Mouse (Mus musculus): ENCODE measurements around the gene Myl6. TPM values are rescaled to one million over a fixed set of nuclear protein-coding genes. Genes with fewer than 3 reads are reported as not detected.

The Myl6 gene
- polyA plus RNA-seq, 1 experiment: 642 TPM

- Histone ChIP-seq H3K27ac (ENCODE audit: insufficient read depth, low read length) (peak overlapping the region; percentile 70), H3K4me1 (ENCODE audit: control insufficient read depth, insufficient read depth, low read length) (no peaks in the 10 kb centered on the region), H3K36me3 (ENCODE audit: control insufficient read depth, insufficient read depth, low read length, poor library complexity, severe bottlenecking) (0 out of 2 replicates have a peak, but pooled peaks cover 2% of the 10 kb centered on the region), H3K27me3 (ENCODE audit: control insufficient read depth, insufficient read depth, low read length, poor library complexity, severe bottlenecking) (no peaks in the 10 kb centered on the region), H3K9me3 (replicated peaks; ENCODE audit: control insufficient read depth, insufficient read depth, low read length, poor library complexity, severe bottlenecking) (no peaks in the 10 kb centered on the region), H3K9ac (ENCODE audit: low read depth, poor library complexity, severe bottlenecking) (peak overlapping the region; percentile 52), H3K4me3 (ENCODE audit: low read depth, low read length) (peak overlapping the region; percentile 48)
- no peak for TF ChIP-seq POLR2A (IDR thresholded peaks at IDR 0.05; ENCODE audit: insufficient read depth, low read length)
- TF ChIP-seq CTCF (IDR thresholded peaks at IDR 0.05; ENCODE audit: low read depth, low read length): no peak
- TF ChIP-seq EP300 (IDR thresholded peaks at IDR 0.05; ENCODE audit: insufficient read depth, low read depth, low read length): no peak
These were observed 19.6 kb downstream of the Myl6 start for GRCm38 (mm10) chr10:128474366-128474765.

- Histone ChIP-seq H3K27ac (ENCODE audit: insufficient read depth, low read length) (no peak overlapping the region), H3K4me1 (ENCODE audit: control insufficient read depth, insufficient read depth, low read length) (no peaks in the 10 kb centered on the region), H3K36me3 (ENCODE audit: control insufficient read depth, insufficient read depth, low read length, poor library complexity, severe bottlenecking) (peaks cover 8% of the 10 kb centered on the region), H3K4me3 (ENCODE audit: low read depth, low read length) (no peak overlapping the region; the same call in 1 of the 2 replicates), H3K9ac (ENCODE audit: low read depth, poor library complexity, severe bottlenecking) (peak overlapping the region; percentile 84; the same call in 1 of the 2 replicates), H3K27me3 (ENCODE audit: control insufficient read depth, insufficient read depth, low read length, poor library complexity, severe bottlenecking) (no peaks in the 10 kb centered on the region), H3K9me3 (replicated peaks; ENCODE audit: control insufficient read depth, insufficient read depth, low read length, poor library complexity, severe bottlenecking) (no peaks in the 10 kb centered on the region)
- TF ChIP-seq CTCF (IDR thresholded peaks at IDR 0.05; ENCODE audit: low read depth, low read length) (no peak), EP300 (IDR thresholded peaks at IDR 0.05; ENCODE audit: insufficient read depth, low read depth, low read length) (no peak), POLR2A (IDR thresholded peaks at IDR 0.05; ENCODE audit: insufficient read depth, low read length) (no peak)
These were observed 33.7 kb downstream of the Myl6 start for GRCm38 (mm10) chr10:128460270-128460630.

- Histone ChIP-seq H3K9me3 (replicated peaks; ENCODE audit: control insufficient read depth, insufficient read depth, low read length, poor library complexity, severe bottlenecking) (no peaks in the 10 kb centered on the region), H3K4me3 (ENCODE audit: low read depth, low read length) (peak overlapping the region; percentile 94), H3K27ac (ENCODE audit: insufficient read depth, low read length) (no peak overlapping the region), H3K36me3 (ENCODE audit: control insufficient read depth, insufficient read depth, low read length, poor library complexity, severe bottlenecking) (peaks cover 6% of the 10 kb centered on the region; the same call in 1 of the 2 replicates), H3K9ac (ENCODE audit: low read depth, poor library complexity, severe bottlenecking) (peak overlapping the region; percentile 84), H3K4me1 (ENCODE audit: control insufficient read depth, insufficient read depth, low read length) (no peaks in the 10 kb centered on the region), H3K27me3 (ENCODE audit: control insufficient read depth, insufficient read depth, low read length, poor library complexity, severe bottlenecking) (no peaks in the 10 kb centered on the region)
- TF ChIP-seq CTCF (IDR thresholded peaks at IDR 0.05; ENCODE audit: low read depth, low read length) (no peak), EP300 (IDR thresholded peaks at IDR 0.05; ENCODE audit: insufficient read depth, low read depth, low read length) (no peak), POLR2A (IDR thresholded peaks at IDR 0.05; ENCODE audit: insufficient read depth, low read length) (no peak)
These were observed 34.3 kb downstream of the Myl6 start for GRCm38 (mm10) chr10:128459409-128460269.

GRCm38 (mm10) chr10:128458719-128459408 is 35.1 kb downstream of the Myl6 start, which contains the start of gene Smarcc2:
Smarcc2 (plus strand) TSS chr10:128459248.
- TF ChIP-seq EP300 (IDR thresholded peaks at IDR 0.05; ENCODE audit: insufficient read depth, low read depth, low read length) (no peak), POLR2A (IDR thresholded peaks at IDR 0.05; ENCODE audit: insufficient read depth, low read length) (no peak), CTCF (IDR thresholded peaks at IDR 0.05; ENCODE audit: low read depth, low read length) (peak; percentile 6)
- no peaks in the 10 kb centered on the region for H3K4me1 ChIP-seq (ENCODE audit: control insufficient read depth, insufficient read depth, low read length)
- H3K27ac ChIP-seq (ENCODE audit: insufficient read depth, low read length): no peak within 1 kb of the TSS
- H3K27me3 ChIP-seq (ENCODE audit: control insufficient read depth, insufficient read depth, low read length, poor library complexity, severe bottlenecking): no peaks in the 10 kb centered on the region
- H3K9me3 ChIP-seq (replicated peaks; ENCODE audit: control insufficient read depth, insufficient read depth, low read length, poor library complexity, severe bottlenecking): no peaks in the 10 kb centered on the region
- 0 out of 2 replicates have a peak, but pooled peaks cover 3% of the 10 kb centered on the region for H3K36me3 ChIP-seq (ENCODE audit: control insufficient read depth, insufficient read depth, low read length, poor library complexity, severe bottlenecking)
- peak within 1 kb of the TSS; percentile 94 for H3K4me3 ChIP-seq (ENCODE audit: low read depth, low read length)
- H3K9ac ChIP-seq (ENCODE audit: low read depth, poor library complexity, severe bottlenecking): peak within 1 kb of the TSS; percentile 84

- Histone ChIP-seq H3K4me3 (ENCODE audit: low read depth, low read length) (peak overlapping the region; percentile 78), H3K27me3 (ENCODE audit: control insufficient read depth, insufficient read depth, low read length, poor library complexity, severe bottlenecking) (no peaks in the 10 kb centered on the region)
- TF ChIP-seq EP300 (IDR thresholded peaks at IDR 0.05; ENCODE audit: insufficient read depth, low read depth, low read length) (0 out of 2 replicates have a peak, but pooled peaks have one; percentile 42), POLR2A (IDR thresholded peaks at IDR 0.05; ENCODE audit: insufficient read depth, low read length) (no peak), CTCF (IDR thresholded peaks at IDR 0.05; ENCODE audit: low read depth, low read length) (no peak)
These were observed 35.6 kb downstream of the Myl6 start for GRCm38 (mm10) chr10:128458348-128458718.

More at GRCm38 (mm10) chr10:128458348-128458718, 35.6 kb downstream of the Myl6 start:
- no peaks in the 10 kb centered on the region for H3K9me3 ChIP-seq (replicated peaks; ENCODE audit: control insufficient read depth, insufficient read depth, low read length, poor library complexity, severe bottlenecking)
- H3K9ac ChIP-seq (ENCODE audit: low read depth, poor library complexity, severe bottlenecking): peak overlapping the region; percentile 84
- no peaks in the 10 kb centered on the region for H3K4me1 ChIP-seq (ENCODE audit: control insufficient read depth, insufficient read depth, low read length)
- no peak overlapping the region for H3K27ac ChIP-seq (ENCODE audit: insufficient read depth, low read length)
- H3K36me3 ChIP-seq (ENCODE audit: control insufficient read depth, insufficient read depth, low read length, poor library complexity, severe bottlenecking): 0 out of 2 replicates have a peak, but pooled peaks cover 3% of the 10 kb centered on the region

All from ES-Bruce4 (cell line).